Mouse (Mus musculus) olfactory bulb, adult 2 months (tissue): ENCODE measurements around the gene Aim2.

ENCODE experiments used
- CTCF ChIP-seq: fragments of 200-500 bp; IDR thresholded peaks from 2 replicates; pipeline ENCODE4 v1.5.1; 2012; ENCODE audit warnings: low read depth, mild to moderate bottlenecking, low read length, moderate library complexity; ENCODE audit not compliant: insufficient read depth
- POLR2A ChIP-seq: fragments of 200-500 bp; IDR thresholded peaks from 2 replicates; pipeline ENCODE4 v1.6.1; 2012; ENCODE audit warnings: mild to moderate bottlenecking, low read depth, low read length, moderate library complexity; ENCODE audit not compliant: insufficient read depth

GRCm38 (mm10) chr1:173370456-173370855, 19.8 kb downstream of the Aim2 start:
- TF ChIP-seq CTCF (no peak), POLR2A (no peak)
